Mouse (Mus musculus) erythroblast, embryonic 14.5 days (primary cell): Measurements from ENCODE around the gene Trem1. TPM values are rescaled to one million over a fixed set of nuclear protein-coding genes. Genes with fewer than 3 reads are reported as not detected.
A peak's percentile ranks its signal among the peaks of the same experiment; 100 is the strongest.

Experiments used
- H3K27me3 ChIP-seq: 2 replicates; pipeline ENCODE4 v1.6.1; 2012; ENCODE audit warnings: inconsistent platforms; ENCODE audit not compliant: control insufficient read depth
- H3K36me3 ChIP-seq: 2 replicates; pipeline ENCODE4 v1.6.1; 2012; ENCODE audit warnings: mild to moderate bottlenecking, inconsistent platforms; ENCODE audit not compliant: control insufficient read depth
- H3K4me1 ChIP-seq: 2 replicates; pipeline ENCODE4 v1.6.1; 2012; ENCODE audit warnings: inconsistent platforms; ENCODE audit not compliant: control insufficient read depth
- H3K4me3 ChIP-seq: replicated peaks from 2 replicates; pipeline ENCODE3; 2012; ENCODE audit warnings: moderate library complexity, mild to moderate bottlenecking, inconsistent platforms
- H3K9me3 ChIP-seq: 2 replicates; pipeline ENCODE4 v1.6.1; 2012; ENCODE audit warnings: low read length, inconsistent platforms, mixed read lengths; ENCODE audit not compliant: control insufficient read depth
- GATA1 ChIP-seq: IDR thresholded peaks from 2 replicates; pipeline ENCODE4 v1.6.1; 2012; ENCODE audit warnings: low read length, inconsistent platforms, mixed read lengths
- TAL1 ChIP-seq: IDR thresholded peaks from 3 replicates; pipeline ENCODE4 v1.6.1; 2012; ENCODE audit warnings: low read length, inconsistent platforms, mixed read lengths
- polyA plus RNA-seq: library from polyadenylated mRNA; stranded (reverse); fragments of >175 nt; gene quantifications from 2 replicates; pipeline ENCODE4 v1.2.3, GENCODE M21; 2012

The Trem1 gene
- polyA plus RNA-seq, 1 experiment = not detected

- Histone ChIP-seq H3K4me3 (no peak overlapping the region), H3K4me1 (peaks cover 68% of the 10 kb centered on the region), H3K36me3 (peaks cover 9% of the 10 kb centered on the region), H3K9me3 (peaks cover 5% of the 10 kb centered on the region), H3K27me3 (no peaks in the 10 kb centered on the region)
- no peak for TF ChIP-seq GATA1
- TF ChIP-seq TAL1 = no peak
These were observed 43.2 kb downstream of the Trem1 start for GRCm38 (mm10) chr17:48275736-48276135.

GRCm38 (mm10) chr17:48278381-48278780 lies 45.8 kb downstream of the Trem1 start:
- Histone ChIP-seq H3K4me3 (no peak overlapping the region), H3K36me3 (peaks cover 4% of the 10 kb centered on the region), H3K27me3 (no peaks in the 10 kb centered on the region), H3K4me1 (peaks cover 59% of the 10 kb centered on the region), H3K9me3 (no peaks in the 10 kb centered on the region)
- TF ChIP-seq GATA1 (no peak), TAL1 (no peak)

- no peaks in the 10 kb centered on the region for H3K27me3 ChIP-seq
- H3K36me3 ChIP-seq = peaks cover 4% of the 10 kb centered on the region
- H3K9me3 ChIP-seq = no peaks in the 10 kb centered on the region
- H3K4me1 ChIP-seq = peaks cover 53% of the 10 kb centered on the region
- TF ChIP-seq GATA1 (no peak), TAL1 (no peak)
- H3K4me3 ChIP-seq = no peak overlapping the region
These were observed 46.4 kb downstream of the Trem1 start for GRCm38 (mm10) chr17:48279002-48279401.

- Histone ChIP-seq H3K4me3 (peak overlapping the region; percentile 60), H3K4me1 (peaks cover 31% of the 10 kb centered on the region), H3K9me3 (no peaks in the 10 kb centered on the region), H3K27me3 (no peaks in the 10 kb centered on the region), H3K36me3 (no peaks in the 10 kb centered on the region)
- TF ChIP-seq GATA1 = no peak
- no peak for TF ChIP-seq TAL1
These were observed 48.6 kb downstream of the Trem1 start for GRCm38 (mm10) chr17:48280943-48281738.

GRCm38 (mm10) chr17:48281739-48282085 lies 49.1 kb downstream of the Trem1 start:
- no peaks in the 10 kb centered on the region for H3K9me3 ChIP-seq
- H3K27me3 ChIP-seq = no peaks in the 10 kb centered on the region
- TF ChIP-seq GATA1 = no peak
- peak overlapping the region; percentile 60 for H3K4me3 ChIP-seq
- H3K36me3 ChIP-seq = no peaks in the 10 kb centered on the region
- peaks cover 28% of the 10 kb centered on the region for H3K4me1 ChIP-seq

GRCm38 (mm10) chr17:48286765-48287164 lies 54.2 kb downstream of the Trem1 start:
- TF ChIP-seq TAL1 = no peak
- TF ChIP-seq GATA1 = no peak

GRCm38 (mm10) chr17:48287276-48287675 lies 54.7 kb downstream of the Trem1 start:
- TF ChIP-seq TAL1 (no peak), GATA1 (no peak)
- H3K4me3 ChIP-seq = no peak overlapping the region
- peaks cover 13% of the 10 kb centered on the region for H3K4me1 ChIP-seq
- H3K36me3 ChIP-seq = no peaks in the 10 kb centered on the region
- H3K27me3 ChIP-seq = no peaks in the 10 kb centered on the region
- no peaks in the 10 kb centered on the region for H3K9me3 ChIP-seq

More at GRCm38 (mm10) chr17:48286765-48287164, 54.2 kb downstream of the Trem1 start:
- no peak overlapping the region for H3K4me3 ChIP-seq
- H3K4me1 ChIP-seq = peaks cover 15% of the 10 kb centered on the region
- no peaks in the 10 kb centered on the region for H3K36me3 ChIP-seq
- no peaks in the 10 kb centered on the region for H3K9me3 ChIP-seq
- H3K27me3 ChIP-seq = no peaks in the 10 kb centered on the region

GRCm38 (mm10) chr17:48293500-48294194 lies 61.1 kb downstream of the Trem1 start:
- H3K4me3 ChIP-seq = no peak overlapping the region
- H3K4me1 ChIP-seq = peaks cover 13% of the 10 kb centered on the region

More at GRCm38 (mm10) chr17:48293500-48294194, 61.1 kb downstream of the Trem1 start:
- Histone ChIP-seq H3K27me3 (no peaks in the 10 kb centered on the region), H3K9me3 (no peaks in the 10 kb centered on the region), H3K36me3 (no peaks in the 10 kb centered on the region)
- no peak for TF ChIP-seq TAL1
- TF ChIP-seq GATA1 = no peak

Other genes starting within 250 kb of the Trem1 start
- not detected in 2 replicates for gene 1700122O11Rik, start 194.5 kb upstream of the Trem1 start, polyA plus RNA-seq
- gene 1700067P10Rik, start 143.4 kb upstream of the Trem1 start, polyA plus RNA-seq = 0.03 TPM in 1 of 2 replicates, not detected in the other
- gene 9830107B12Rik, start 86.5 kb upstream of the Trem1 start, polyA plus RNA-seq = not detected in 2 replicates
- gene A530064D06Rik, start 65.5 kb upstream of the Trem1 start, polyA plus RNA-seq = not detected in 2 replicates
- not detected in 2 replicates for gene Trem3, start 15.0 kb downstream of the Trem1 start, polyA plus RNA-seq
- 0.06 and 0.27 TPM in 2 replicates for gene Treml4, start 31.5 kb downstream of the Trem1 start, polyA plus RNA-seq
- gene Treml2, start 66.7 kb downstream of the Trem1 start, polyA plus RNA-seq = 0.50 and 0.74 TPM in 2 replicates
- 0.02 TPM in 1 of 2 replicates, not detected in the other for gene B430306N03Rik, start 83.4 kb downstream of the Trem1 start, polyA plus RNA-seq
- gene Trem2, start 113.6 kb downstream of the Trem1 start, polyA plus RNA-seq = 0.22 and 0.46 TPM in 2 replicates
- 0.08 and 0.09 TPM in 2 replicates for gene Treml1, start 127.1 kb downstream of the Trem1 start, polyA plus RNA-seq
- 1.3 and 1.7 TPM in 2 replicates for gene Nfya, start 177.1 kb downstream of the Trem1 start, polyA plus RNA-seq
- gene Oard1, start 177.2 kb downstream of the Trem1 start, polyA plus RNA-seq = 1.1 and 2.0 TPM in 2 replicates
- gene Apobec2, start 200.2 kb downstream of the Trem1 start, polyA plus RNA-seq = 0.03 TPM in 1 of 2 replicates, not detected in the other
- 34.5 and 96.9 TPM in 2 replicates for gene Tspo2, start 218.8 kb downstream of the Trem1 start, polyA plus RNA-seq
- gene Unc5cl, start 222.1 kb downstream of the Trem1 start, polyA plus RNA-seq = 1.5 and 1.6 TPM in 2 replicates